Mouse (Mus musculus) adipose tissue, adult 10 weeks (tissue): Measurements from ENCODE around the gene Gm8374. TPM values are rescaled to one million over a fixed set of nuclear protein-coding genes. Genes with fewer than 3 reads are reported as not detected.

Source experiments
- polyA plus RNA-seq: library from polyadenylated mRNA; stranded (reverse); fragments of 350-450 nt; fragmentation: Illumina TruSeq; extraction: RNeasy Lipid Tissue Mini Kit (QIAGEN cat#74804); gene quantifications from one replicate; pipeline ENCODE4 v1.2.3, GENCODE M21; 2014; ENCODE audit warnings: low read depth, low replicate concordance

The Gm8374 gene
- polyA plus RNA-seq = not detected

GRCm38 (mm10) chr14:7365034-7365433, at the start of gene Gm8374:
Gene Gm8374, minus strand, starts transcription at chr14:7365134.

GRCm38 (mm10) chr14:7332295-7332694, 32.6 kb downstream of the Gm8374 start, which contains the start of gene Gm5797:
Gene Gm5797, minus strand, starts transcription at chr14:7332395.

GRCm38 (mm10) chr14:7314661-7315060, 50.3 kb downstream of the Gm8374 start, which contains the start of gene Gm3739:
Gene Gm3739, minus strand, starts transcription at chr14:7315049.

Other genes starting within 250 kb of the Gm8374 start
- not detected for gene Gm6676, start 239.7 kb downstream of the Gm8374 start, polyA plus RNA-seq
- 1.8 TPM for gene Gm3512, start 190.6 kb downstream of the Gm8374 start, polyA plus RNA-seq
- gene Gm16434, start 170.6 kb downstream of the Gm8374 start, polyA plus RNA-seq = not detected
- gene Gm3727, start 100.4 kb downstream of the Gm8374 start, polyA plus RNA-seq = not detected
- 0.62 TPM for gene Gm3739, start 50.1 kb downstream of the Gm8374 start, polyA plus RNA-seq
- gene Gm5797, start 32.7 kb downstream of the Gm8374 start, polyA plus RNA-seq = not detected
- gene Gm3755, start 85.8 kb upstream of the Gm8374 start, polyA plus RNA-seq = not detected
- not detected for gene Gm3752, start 118.6 kb upstream of the Gm8374 start, polyA plus RNA-seq
- gene Gm3558, start 203.4 kb upstream of the Gm8374 start, polyA plus RNA-seq = 0.43 TPM
- not detected for gene Gm10338, start 230.5 kb upstream of the Gm8374 start, polyA plus RNA-seq